Mouse (Mus musculus) forebrain, embryonic 14.5 days (tissue): ENCODE data around the gene Klhl15. TPM values are rescaled to one million over a fixed set of nuclear protein-coding genes. Genes with fewer than 3 reads are reported as not detected.
"Not testable (repeated sequence)": the region's sequence is repeated elsewhere in the genome, so short reads cannot be mapped to it uniquely, and the experiment has no call there.

Experiments
- ATAC-seq: fragments of 200-750 bp; cut with Nextera tagmentation; 2 replicates; pipeline ENCODE4 v1.8.0; 2017; ENCODE audit warnings: mild to moderate bottlenecking, moderate library complexity
- DNase-seq: peaks from one replicate; pipeline ENCODE4 v3.0.0-alpha.2; 2015; ENCODE audit warnings: low spot score
- H3K27ac ChIP-seq: fragments of 300-500 bp; sonication (generic); 2 replicates; pipeline ENCODE4 v1.5.1; 2014; ENCODE audit warnings: low read depth, mild to moderate bottlenecking, control low read depth, low read length, moderate library complexity
- H3K27me3 ChIP-seq: fragments of 300-500 bp; sonication (generic); replicated peaks from 2 replicates; pipeline ENCODE4 v1.6.1; 2014; ENCODE audit warnings: low read length, control low read depth, mixed read lengths; ENCODE audit not compliant: control insufficient read depth, insufficient read depth
- H3K36me3 ChIP-seq: fragments of 300-500 bp; sonication (generic); 2 replicates; pipeline ENCODE4 v1.6.1; 2014; ENCODE audit warnings: low read length, control low read depth; ENCODE audit not compliant: control insufficient read depth, insufficient read depth
- H3K4me1 ChIP-seq: fragments of 300-500 bp; sonication (generic); 2 replicates; pipeline ENCODE4 v1.6.1; 2014; ENCODE audit warnings: antibody characterized with exemption, low read length, control low read depth; ENCODE audit not compliant: control insufficient read depth, insufficient read depth
- H3K4me2 ChIP-seq: fragments of 300-500 bp; sonication (generic); 2 replicates; pipeline ENCODE4 v1.6.1; 2014; ENCODE audit warnings: mild to moderate bottlenecking, control low read depth, low read length
- H3K4me3 ChIP-seq: fragments of 300-500 bp; sonication (generic); 2 replicates; pipeline ENCODE4 v1.5.1; 2014; ENCODE audit warnings: low read depth, low read length, control low read depth
- H3K9ac ChIP-seq: fragments of 300-500 bp; sonication (generic); 2 replicates; pipeline ENCODE4 v1.6.1; 2014; ENCODE audit warnings: mild to moderate bottlenecking, low read length, control low read depth, moderate library complexity
- H3K9me3 ChIP-seq: fragments of 300-500 bp; sonication (generic); replicated peaks from 2 replicates; pipeline ENCODE4 v1.6.1; 2016; ENCODE audit warnings: low read length, control low read depth, mixed read lengths; ENCODE audit not compliant: control insufficient read depth
- WGBS: fragments of 180-500 bp; shearing (Covaris S2); extraction: QIAGEN DNeasy Blood & Tissue Kit; methylation state at CpG from one replicate; pipeline ENCODE4 v1.1.7; 2014; 5-methylcytosine and 5-hydroxymethylcytosine counted together
- polyA plus RNA-seq: library from polyadenylated mRNA; unstranded; fragments of >200 nt; fragmentation: Nextera tagmentation; extraction: Ambion mirVana; gene quantifications from 2 replicates; pipeline ENCODE4 v1.2.1, GENCODE M21; 2014

The Klhl15 gene
- 8.9 and 11.5 TPM in 2 replicates for polyA plus RNA-seq

DNA sequence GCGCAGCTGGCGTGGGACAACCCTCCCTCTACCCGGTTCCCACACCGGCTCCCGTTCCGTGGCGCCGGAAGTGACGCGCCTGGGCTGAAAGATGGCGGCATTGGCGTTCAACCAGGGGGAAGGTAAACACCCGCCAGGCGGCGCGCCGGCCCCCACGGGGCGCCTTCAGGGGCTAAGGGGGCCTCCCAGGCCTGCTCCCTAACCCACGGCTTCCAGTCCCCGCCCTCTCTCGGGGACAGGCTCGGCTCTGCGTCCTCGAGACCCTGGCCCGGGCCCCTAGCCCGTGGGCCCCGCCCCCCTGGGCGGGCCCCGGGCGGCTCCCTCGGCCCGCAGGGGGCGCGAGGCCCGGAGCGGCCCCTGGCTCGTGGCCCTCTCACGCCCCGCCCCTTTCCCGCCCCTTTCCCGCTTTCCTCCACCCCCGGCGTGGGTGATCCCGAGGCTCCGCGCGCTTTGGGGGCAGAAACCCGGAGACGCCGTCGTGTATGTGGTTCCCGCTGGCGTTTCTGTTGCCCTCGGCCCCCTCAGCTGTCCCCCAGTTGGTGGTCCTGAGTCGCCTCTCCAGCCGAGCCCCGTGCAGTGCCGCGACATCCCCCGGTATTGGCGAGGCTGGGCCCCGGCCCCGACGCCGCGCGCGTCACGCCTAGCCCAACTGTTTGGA, at the start of gene Klhl15:
Gene Klhl15 (plus strand): TSS at position 68 of the 658 bp plus-strand sequence.
- peaks cover 18% of the 10 kb centered on the region for H3K27me3 ChIP-seq

GRCm38 (mm10) chrX:94185156-94185555, 49.2 kb upstream of the Klhl15 start:
- Histone ChIP-seq H3K27me3 (peaks cover 13% of the 10 kb centered on the region; the same call in 1 of the 2 replicates), H3K9me3 (no peaks in the 10 kb centered on the region), H3K27ac (no peak overlapping the region), H3K36me3 (no peaks in the 10 kb centered on the region), H3K4me3 (no peak overlapping the region), H3K4me1 (no peaks in the 10 kb centered on the region), H3K4me2 (no peak overlapping the region), H3K9ac (no peak overlapping the region)
- WGBS = 61% methylated on average over 1 of the region's 1 CpGs
- DNase-seq = peak; percentile 46
- no peak for ATAC-seq

More for the DNA sequence above, at the start of gene Klhl15:
- peak within 1 kb of the TSS; percentile 51 for H3K4me2 ChIP-seq
- H3K36me3 ChIP-seq = no peaks in the 10 kb centered on the region
- peak; percentile 87 for DNase-seq
- H3K4me3 ChIP-seq = peak within 1 kb of the TSS; percentile 54
- H3K9me3 ChIP-seq = no peaks in the 10 kb centered on the region
- H3K9ac ChIP-seq = peak within 1 kb of the TSS; percentile 70
- whole genome bisulfite sequencing = 18% methylated on average over 57 of the region's 70 CpGs
- no peaks in the 10 kb centered on the region for H3K4me1 ChIP-seq
- peak within 1 kb of the TSS; percentile 83 for H3K27ac ChIP-seq
- ATAC-seq = peak; percentile 95

- not testable (repeated sequence) for H3K27ac ChIP-seq, H3K9me3 ChIP-seq, H3K27me3 ChIP-seq, H3K4me2 ChIP-seq, H3K9ac ChIP-seq, H3K4me3 ChIP-seq, ATAC-seq, H3K4me1 ChIP-seq
- peaks cover 55% of the 10 kb centered on the region for H3K36me3 ChIP-seq
- 68% methylated on average over 4 of the region's 4 CpGs for WGBS
- DNase-seq = peak; percentile 13
Observed at GRCm38 (mm10) chrX:94193901-94194300, 40.5 kb upstream of the Klhl15 start.

DNA sequence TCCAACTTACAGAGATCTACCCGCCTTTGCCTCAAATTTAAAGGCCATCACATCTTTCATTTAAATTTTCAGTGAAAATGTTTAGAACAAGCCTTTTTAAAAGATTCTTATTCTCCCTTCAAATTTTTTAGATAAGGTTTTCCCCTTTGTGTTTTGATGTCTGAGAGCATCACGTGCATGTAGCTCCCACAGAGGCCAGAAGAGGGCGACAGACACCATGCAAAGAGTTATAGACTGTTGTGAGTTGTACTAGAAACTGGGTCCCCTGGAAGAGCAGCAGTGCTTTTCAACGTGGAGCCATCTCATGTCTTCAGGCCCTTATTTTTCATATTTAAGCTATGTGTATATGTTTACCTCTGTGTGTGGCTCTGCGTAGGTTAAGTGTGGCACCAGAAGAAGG, 36.6 kb upstream of the Klhl15 start:
- peaks cover 80% of the 10 kb centered on the region for H3K36me3 ChIP-seq
- H3K4me2 ChIP-seq = no peak overlapping the region
- no peak overlapping the region for H3K9ac ChIP-seq
- no peaks in the 10 kb centered on the region for H3K27me3 ChIP-seq
- no peaks in the 10 kb centered on the region for H3K4me1 ChIP-seq
- no peak overlapping the region for H3K27ac ChIP-seq
- no peak overlapping the region for H3K4me3 ChIP-seq
- 77% methylated on average over 5 of the region's 5 CpGs for WGBS
- ATAC-seq (no peak), DNase-seq (no peak)
- no peaks in the 10 kb centered on the region for H3K9me3 ChIP-seq

- Histone ChIP-seq H3K4me1 (no peaks in the 10 kb centered on the region), H3K4me3 (peak overlapping the region; percentile 75), H3K27me3 (no peaks in the 10 kb centered on the region), H3K4me2 (peak overlapping the region; percentile 71), H3K9me3 (no peaks in the 10 kb centered on the region), H3K36me3 (peaks cover 26% of the 10 kb centered on the region), H3K27ac (peak overlapping the region; percentile 70), H3K9ac (peak overlapping the region; percentile 79)
- DNase-seq (no peak), ATAC-seq (peak; percentile 63)
- WGBS = 2% methylated on average over 12 of the region's 12 CpGs
Observed at GRCm38 (mm10) chrX:94212264-94212596, 22.2 kb upstream of the Klhl15 start.

DNA sequence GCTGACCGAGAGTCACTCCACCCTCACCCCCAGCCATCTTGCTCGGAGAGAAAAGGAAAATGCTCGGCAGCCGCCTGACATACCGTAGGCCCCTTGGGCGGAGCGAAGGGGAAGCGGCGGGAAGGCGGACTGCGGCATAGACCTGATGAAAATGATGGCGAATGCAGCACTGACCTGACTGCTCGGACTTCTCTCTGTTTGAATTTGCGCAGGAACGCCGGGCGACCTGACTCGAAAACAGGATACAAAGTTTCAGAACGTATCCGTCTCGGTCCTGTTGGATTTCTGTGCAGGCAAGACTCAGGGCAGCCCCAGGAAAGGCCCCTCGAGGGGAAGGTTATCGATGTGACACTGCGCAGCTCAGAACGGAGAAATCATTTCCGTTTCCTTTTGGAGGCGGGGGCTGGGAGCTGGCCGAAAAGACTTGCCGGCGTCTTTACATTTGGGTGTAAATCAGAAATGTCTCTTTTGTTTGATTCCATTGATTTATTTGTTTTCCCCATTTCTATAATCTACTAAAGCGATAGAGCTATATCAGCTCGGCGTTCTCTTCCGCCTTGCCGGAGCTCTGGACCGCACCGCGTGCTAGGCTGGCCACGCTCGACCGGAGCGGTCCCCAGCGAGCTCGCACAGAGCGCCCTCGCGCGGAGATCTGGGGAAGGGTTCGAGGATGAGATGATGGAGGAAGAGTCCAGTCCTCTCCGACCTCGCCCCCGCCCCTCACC, 21.6 kb upstream of the Klhl15 start, which contains the start of gene Eif2s3x:
Gene Eif2s3x (minus strand): TSS at position 266 of the 725 bp plus-strand sequence.
- ATAC-seq (peak; percentile 96), DNase-seq (peak; percentile 93)
- Histone ChIP-seq H3K4me2 (peak within 1 kb of the TSS; percentile 71), H3K4me1 (no peaks in the 10 kb centered on the region), H3K9me3 (no peaks in the 10 kb centered on the region), H3K36me3 (peaks cover 22% of the 10 kb centered on the region), H3K9ac (peak within 1 kb of the TSS; percentile 79), H3K27ac (peak within 1 kb of the TSS; percentile 70), H3K27me3 (no peaks in the 10 kb centered on the region), H3K4me3 (peak within 1 kb of the TSS; percentile 75)
- under 1% methylated on average over 52 of the region's 52 CpGs for WGBS

GRCm38 (mm10) chrX:94213384-94213783, 21.0 kb upstream of the Klhl15 start:
- WGBS = 19% methylated on average over 7 of the region's 7 CpGs
- no peaks in the 10 kb centered on the region for H3K9me3 ChIP-seq
- peak overlapping the region; percentile 75 for H3K4me3 ChIP-seq
- H3K27me3 ChIP-seq = no peaks in the 10 kb centered on the region
- peak; percentile 9; the same call in 1 of the 2 replicates for ATAC-seq
- peak overlapping the region; percentile 79 for H3K9ac ChIP-seq
- H3K4me2 ChIP-seq = peak overlapping the region; percentile 49
- no peaks in the 10 kb centered on the region for H3K4me1 ChIP-seq
- no peak for DNase-seq
- peaks cover 16% of the 10 kb centered on the region for H3K36me3 ChIP-seq
- H3K27ac ChIP-seq = peak overlapping the region; percentile 70

DNA sequence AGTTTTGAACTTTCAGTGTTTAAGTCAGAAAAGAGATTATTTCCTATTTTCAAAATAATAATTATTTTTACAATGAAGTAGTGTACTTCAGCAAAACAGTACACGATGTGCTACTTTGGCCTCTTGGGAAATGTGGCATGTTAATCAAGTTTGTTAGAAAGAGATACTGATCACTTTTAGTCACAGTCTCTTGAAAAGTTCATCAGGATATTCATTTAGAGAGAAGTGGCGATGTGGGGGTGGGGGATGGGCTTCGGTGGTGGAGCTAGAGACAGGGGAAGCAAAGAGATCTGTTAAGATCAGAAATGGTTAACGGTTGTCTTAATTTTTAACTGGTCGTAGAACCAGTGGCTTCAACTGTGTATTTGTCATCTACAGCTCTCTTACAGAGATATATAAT, 967 bp upstream of the Klhl15 start:
- no peak overlapping the region for H3K4me2 ChIP-seq
- H3K9me3 ChIP-seq = no peaks in the 10 kb centered on the region
- H3K27me3 ChIP-seq = peaks cover 18% of the 10 kb centered on the region
- ATAC-seq = no peak
- no peak for DNase-seq
- no peak overlapping the region for H3K4me3 ChIP-seq
- H3K4me1 ChIP-seq = no peaks in the 10 kb centered on the region
- H3K27ac ChIP-seq = no peak overlapping the region
- WGBS = 48% methylated on average over 5 of the region's 5 CpGs
- no peak overlapping the region for H3K9ac ChIP-seq
- H3K36me3 ChIP-seq = no peaks in the 10 kb centered on the region
